Mouse (Mus musculus): ENCODE results near the gene Aicda. TPM values are rescaled to one million over a fixed set of nuclear protein-coding genes. Genes with fewer than 3 reads are reported as not detected.

Gene Aicda
- polyA plus RNA-seq, 1 experiment, result 0.20 TPM

DNA sequence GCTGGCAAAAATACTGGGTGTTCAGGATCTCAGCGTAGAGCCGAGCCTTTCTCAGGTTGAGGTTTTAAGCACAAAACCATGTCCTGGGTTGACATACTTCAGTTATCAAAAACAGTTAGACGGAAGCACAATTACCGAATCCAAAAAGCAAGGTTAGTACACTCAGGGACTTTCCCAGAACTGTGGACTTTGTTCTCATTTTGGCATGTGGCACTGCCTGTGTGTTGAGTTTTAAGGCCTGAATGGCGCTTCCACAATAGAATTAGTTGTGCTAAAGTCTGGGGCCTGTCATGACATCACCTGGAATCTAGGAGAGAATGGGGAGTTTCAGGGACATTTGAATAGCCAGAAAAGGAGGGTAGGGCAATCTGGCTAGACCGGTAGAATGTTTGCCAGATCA is 44.8 kb downstream of the Aicda start:
- WGBS, result 39% methylated on average over 6 of the region's 6 CpGs
- TF ChIP-seq POLR2A (IDR thresholded peaks at IDR 0.05; ENCODE audit: low read depth, low read length) (no peak), CTCF (IDR thresholded peaks at IDR 0.05; ENCODE audit: extremely low read depth, insufficient read depth, insufficient read length, insufficient replicate concordance) (no peak)
- peak overlapping the region; percentile 19; the same call in 1 of the 2 replicates for H3K4me3 ChIP-seq (ENCODE audit: extremely low read depth, insufficient read depth, insufficient read length)
- no peaks in the 10 kb centered on the region for H3K27me3 ChIP-seq (ENCODE audit: control insufficient read depth, insufficient read depth, low read length)
- peaks cover 9% of the 10 kb centered on the region; the same call in 1 of the 2 replicates for H3K4me1 ChIP-seq (ENCODE audit: control insufficient read depth, insufficient read depth, insufficient read length)
- H3K27ac ChIP-seq (ENCODE audit: insufficient read depth, low read length), result peak overlapping the region; percentile 90
- peaks cover 3% of the 10 kb centered on the region; the same call in 1 of the 2 replicates for H3K36me3 ChIP-seq (ENCODE audit: control insufficient read depth, insufficient read depth, low read length)
- DNase-seq (ENCODE audit: low read depth in 1 of 2, low spot score in 2 of 2), result no peak

- TF ChIP-seq CTCF (IDR thresholded peaks at IDR 0.05; ENCODE audit: extremely low read depth, insufficient read depth, insufficient read length, insufficient replicate concordance) (no peak), POLR2A (IDR thresholded peaks at IDR 0.05; ENCODE audit: low read depth, low read length) (no peak)
- no peak for DNase-seq (ENCODE audit: low read depth in 1 of 2, low spot score in 2 of 2)
- Histone ChIP-seq H3K27me3 (ENCODE audit: control insufficient read depth, insufficient read depth, low read length) (no peaks in the 10 kb centered on the region), H3K4me3 (ENCODE audit: extremely low read depth, insufficient read depth, insufficient read length) (no peak overlapping the region), H3K36me3 (ENCODE audit: control insufficient read depth, insufficient read depth, low read length) (peaks cover 3% of the 10 kb centered on the region; the same call in 1 of the 2 replicates), H3K4me1 (ENCODE audit: control insufficient read depth, insufficient read depth, insufficient read length) (peaks cover 14% of the 10 kb centered on the region), H3K27ac (ENCODE audit: insufficient read depth, low read length) (peak overlapping the region; percentile 90)
- 56% methylated on average over 9 of the region's 9 CpGs for WGBS
These were observed 45.6 kb downstream of the Aicda start for GRCm38 (mm10) chr6:122599054-122599737.

- Histone ChIP-seq H3K4me3 (ENCODE audit: extremely low read depth, insufficient read depth, insufficient read length) (no peak overlapping the region), H3K27me3 (ENCODE audit: control insufficient read depth, insufficient read depth, low read length) (no peaks in the 10 kb centered on the region), H3K36me3 (ENCODE audit: control insufficient read depth, insufficient read depth, low read length) (peaks cover 3% of the 10 kb centered on the region; the same call in 1 of the 2 replicates), H3K27ac (ENCODE audit: insufficient read depth, low read length) (peak overlapping the region; percentile 90), H3K4me1 (ENCODE audit: control insufficient read depth, insufficient read depth, insufficient read length) (peaks cover 14% of the 10 kb centered on the region)
- 73% methylated on average over 7 of the region's 7 CpGs for WGBS
- DNase-seq (ENCODE audit: low read depth in 1 of 2, low spot score in 2 of 2), result no peak
- TF ChIP-seq POLR2A (IDR thresholded peaks at IDR 0.05; ENCODE audit: low read depth, low read length) (no peak), CTCF (IDR thresholded peaks at IDR 0.05; ENCODE audit: extremely low read depth, insufficient read depth, insufficient read length, insufficient replicate concordance) (no peak)
These were observed 46.6 kb downstream of the Aicda start for GRCm38 (mm10) chr6:122600066-122600646.

DNA sequence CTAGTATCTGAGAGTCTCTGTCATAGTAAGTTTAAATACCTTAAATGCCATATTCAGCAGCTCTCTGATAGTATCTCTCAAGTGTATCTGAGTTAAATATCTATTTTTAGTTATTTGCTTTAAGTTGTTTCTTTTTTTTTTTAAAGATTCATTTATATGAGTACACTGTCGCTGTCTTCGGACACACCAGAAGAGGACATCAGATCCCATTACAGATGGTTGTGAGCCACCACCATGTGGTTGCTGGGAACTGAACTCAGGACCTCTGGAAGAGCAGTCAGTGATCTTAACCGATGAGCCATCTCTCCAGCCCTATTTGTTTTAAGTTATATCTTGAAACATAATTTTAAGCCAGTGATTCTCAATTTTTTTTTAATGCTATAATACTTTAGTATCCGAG is 47.4 kb downstream of the Aicda start:
- peaks cover 3% of the 10 kb centered on the region; the same call in 1 of the 2 replicates for H3K36me3 ChIP-seq (ENCODE audit: control insufficient read depth, insufficient read depth, low read length)
- no peak for TF ChIP-seq CTCF (IDR thresholded peaks at IDR 0.05; ENCODE audit: extremely low read depth, insufficient read depth, insufficient read length, insufficient replicate concordance)
- TF ChIP-seq POLR2A (IDR thresholded peaks at IDR 0.05; ENCODE audit: low read depth, low read length), result no peak
- no peak for DNase-seq (ENCODE audit: low read depth in 1 of 2, low spot score in 2 of 2)
- H3K4me1 ChIP-seq (ENCODE audit: control insufficient read depth, insufficient read depth, insufficient read length), result peaks cover 14% of the 10 kb centered on the region
- no peak overlapping the region for H3K4me3 ChIP-seq (ENCODE audit: extremely low read depth, insufficient read depth, insufficient read length)
- H3K27ac ChIP-seq (ENCODE audit: insufficient read depth, low read length), result peak overlapping the region; percentile 90
- WGBS, result 79% methylated on average over 4 of the region's 4 CpGs
- no peaks in the 10 kb centered on the region for H3K27me3 ChIP-seq (ENCODE audit: control insufficient read depth, insufficient read depth, low read length)

DNA sequence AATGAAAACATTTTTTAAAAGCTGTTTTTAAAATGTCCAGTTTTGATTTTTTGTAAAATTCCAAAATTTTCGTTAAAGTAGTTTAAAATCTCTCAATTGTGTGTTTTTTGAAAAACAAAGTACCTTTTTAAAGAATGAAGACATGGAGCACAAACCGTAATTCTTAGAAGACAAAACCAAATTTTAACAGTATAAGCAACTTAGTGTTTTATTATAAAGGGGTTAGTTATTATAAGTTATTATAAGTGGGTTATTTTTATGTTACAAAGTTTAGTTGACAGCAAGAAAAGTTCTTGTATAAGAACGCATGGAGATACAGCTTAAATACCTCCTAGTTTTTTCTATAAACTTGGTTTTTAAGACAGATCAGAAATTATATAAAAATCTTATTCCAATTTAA is 48.0 kb downstream of the Aicda start:
- no peak for DNase-seq (ENCODE audit: low read depth in 1 of 2, low spot score in 2 of 2)
- Histone ChIP-seq H3K4me3 (ENCODE audit: extremely low read depth, insufficient read depth, insufficient read length) (peak overlapping the region; percentile 79), H3K36me3 (ENCODE audit: control insufficient read depth, insufficient read depth, low read length) (peaks cover 1% of the 10 kb centered on the region; the same call in 1 of the 2 replicates), H3K27ac (ENCODE audit: insufficient read depth, low read length) (peak overlapping the region; percentile 96; the same call in 1 of the 2 replicates), H3K27me3 (ENCODE audit: control insufficient read depth, insufficient read depth, low read length) (no peaks in the 10 kb centered on the region), H3K4me1 (ENCODE audit: control insufficient read depth, insufficient read depth, insufficient read length) (peaks cover 14% of the 10 kb centered on the region)
- TF ChIP-seq CTCF (IDR thresholded peaks at IDR 0.05; ENCODE audit: extremely low read depth, insufficient read depth, insufficient read length, insufficient replicate concordance), result no peak
- TF ChIP-seq POLR2A (IDR thresholded peaks at IDR 0.05; ENCODE audit: low read depth, low read length), result no peak
- WGBS, result 42% methylated on average over 3 of the region's 3 CpGs

DNA sequence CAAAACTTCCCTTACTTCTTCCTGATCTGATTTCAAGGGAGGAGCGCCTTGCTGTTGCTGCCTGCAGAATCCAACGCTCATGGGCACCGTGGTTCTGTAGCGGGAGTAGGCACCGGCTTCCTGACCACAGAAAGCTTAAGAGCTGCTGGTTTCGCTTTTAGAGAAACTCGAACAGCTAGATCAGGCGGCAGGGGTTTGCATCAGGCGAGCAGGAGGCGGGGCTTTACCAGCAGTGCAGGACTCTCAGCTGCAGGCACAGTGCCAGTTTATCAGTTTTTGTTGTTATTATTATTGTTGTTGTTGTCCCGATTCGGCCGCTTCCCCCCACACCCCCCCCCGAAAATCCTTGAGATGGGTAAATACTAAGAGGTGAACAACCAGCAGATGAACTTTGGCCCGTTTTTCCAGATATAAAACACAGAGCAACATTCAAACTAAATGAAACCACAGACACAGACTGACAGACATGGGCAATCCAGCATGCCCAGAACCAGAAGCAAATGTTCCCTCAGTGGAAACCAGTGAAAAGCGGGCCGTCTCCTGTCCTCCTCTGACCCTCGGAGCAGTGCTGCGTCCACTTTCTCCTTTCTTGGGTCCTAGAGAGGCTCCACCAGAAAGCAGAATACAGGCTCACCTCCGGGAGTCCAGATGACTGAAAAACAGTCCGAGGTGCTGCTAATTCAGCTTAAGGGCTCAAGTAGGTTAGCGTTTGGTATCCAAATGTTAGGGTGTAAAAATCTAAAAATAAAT is 48.8 kb downstream of the Aicda start, which contains the start of gene Apobec1:
Gene Apobec1 (minus strand): TSS at position 203 of the 750 bp plus-strand sequence.
- H3K27ac ChIP-seq (ENCODE audit: insufficient read depth, low read length), result peak within 1 kb of the TSS; percentile 96
- no peak for TF ChIP-seq CTCF (IDR thresholded peaks at IDR 0.05; ENCODE audit: extremely low read depth, insufficient read depth, insufficient read length, insufficient replicate concordance)
- TF ChIP-seq POLR2A (IDR thresholded peaks at IDR 0.05; ENCODE audit: low read depth, low read length), result peak; percentile 57
- peak; percentile 78 to 86 for DNase-seq (ENCODE audit: low read depth in 1 of 2, low spot score in 2 of 2)
- under 1% methylated on average over 22 of the region's 22 CpGs for WGBS
- H3K27me3 ChIP-seq (ENCODE audit: control insufficient read depth, insufficient read depth, low read length), result no peaks in the 10 kb centered on the region
- H3K4me3 ChIP-seq (ENCODE audit: extremely low read depth, insufficient read depth, insufficient read length), result peak within 1 kb of the TSS; percentile 79
- peaks cover 14% of the 10 kb centered on the region for H3K4me1 ChIP-seq (ENCODE audit: control insufficient read depth, insufficient read depth, insufficient read length)
- H3K36me3 ChIP-seq (ENCODE audit: control insufficient read depth, insufficient read depth, low read length), result peaks cover 1% of the 10 kb centered on the region; the same call in 1 of the 2 replicates

Data from spleen, adult 2 months (tissue).